Mouse (Mus musculus) brain, embryonic 14.5 days (tissue): ENCODE data around the gene Ecpas.

Experiments used
- CTCF ChIP-seq: fragments of 200-500 bp; IDR thresholded peaks from 2 replicates; pipeline ENCODE4 v1.5.1; 2012; ENCODE audit warnings: inconsistent platforms, mild to moderate bottlenecking, moderate library complexity, borderline replicate concordance; ENCODE audit not compliant: insufficient read depth, insufficient read length; ENCODE audit errors: extremely low read depth
- POLR2A ChIP-seq: fragments of 200-500 bp; IDR thresholded peaks from 2 replicates; pipeline ENCODE4 v1.6.1; 2012; ENCODE audit warnings: mild to moderate bottlenecking, inconsistent platforms, borderline replicate concordance; ENCODE audit not compliant: poor library complexity, insufficient read depth, insufficient read length, severe bottlenecking; ENCODE audit errors: extremely low read depth

GRCm38 (mm10) chr4:58786659-58787058 lies 125.9 kb downstream of the Ecpas start:
- no peak for TF ChIP-seq POLR2A
- no peak for TF ChIP-seq CTCF
